10 mouse cellular contexts compared by ENCODE assay signal in the genomic region with DNA sequence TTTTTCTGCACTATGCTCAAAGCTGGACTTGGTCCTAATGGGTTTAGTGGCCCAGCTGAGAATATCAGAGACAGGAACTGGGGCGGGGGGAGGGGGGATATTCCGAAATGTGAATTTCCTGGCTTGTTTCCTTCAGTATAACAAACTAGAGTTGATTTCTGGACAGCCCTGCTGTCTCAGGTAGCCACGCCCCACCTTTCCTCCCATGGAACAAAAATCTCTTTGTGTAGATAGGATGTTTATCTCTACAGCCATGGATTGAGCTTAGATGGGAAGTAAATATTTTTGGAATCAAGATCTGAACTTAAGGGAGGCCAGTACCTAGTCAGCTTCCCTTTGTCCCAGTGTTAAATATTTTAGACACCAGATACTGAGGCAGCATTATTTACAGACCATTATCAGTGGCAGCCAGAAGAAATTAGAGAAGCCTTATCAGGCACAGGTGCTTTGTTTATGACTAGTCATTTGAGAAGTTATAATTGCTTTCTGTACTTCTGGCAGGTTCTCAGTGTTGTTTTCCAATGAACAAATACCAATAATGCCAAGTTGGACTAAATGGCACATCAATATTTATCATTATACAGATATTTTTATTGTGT.
DNase-seq lines count a peak whose midpoint lies in the region; ATAC-seq and TF ChIP-seq lines count a peak whose summit lies in the region.
"Had no signal": no experiment of that assay in that cellular context is flagged by ENCODE, and none has a peak within 500 bp of the region (broad histone marks: within the 10 kb centered on the region; RNA-seq: fewer than 3 reads in every experiment).

No protein-coding gene starts in this region.

- H3K27ac ChIP-seq in liver, embryonic 11.5 days (ENCODE audit: low read depth, low read length) = no peak overlapping the region
- H3K27ac ChIP-seq in liver, postnatal 0 days (ENCODE audit: low read depth) = no peak overlapping the region
- H3K27ac ChIP-seq in kidney, postnatal 0 days = no peak overlapping the region
- H3K27ac ChIP-seq in forebrain, embryonic 16.5 days (ENCODE audit: low read length) = no peak overlapping the region
- H3K27ac ChIP-seq: limb, embryonic 13.5 days had no signal

- H3K36me3 ChIP-seq in liver, embryonic 11.5 days (ENCODE audit: control insufficient read depth, insufficient read depth, low read length) = no peaks in the 10 kb centered on the region
- H3K36me3 ChIP-seq in liver, postnatal 0 days (replicated peaks; ENCODE audit: insufficient read depth, low read length) = no peaks in the 10 kb centered on the region
- no peaks in the 10 kb centered on the region for H3K36me3 ChIP-seq in kidney, postnatal 0 days (ENCODE audit: insufficient read depth, low read length)
- no peaks in the 10 kb centered on the region for H3K36me3 ChIP-seq in forebrain, embryonic 16.5 days (ENCODE audit: control insufficient read depth, insufficient read depth)
- H3K36me3 ChIP-seq: limb, embryonic 13.5 days had no signal

- DNase-seq in adrenal gland, adult 8-10 months = peak; percentile 7
- no peak for DNase-seq in adrenal gland, postnatal 25 days
- DNase-seq in liver, embryonic 11.5 days (ENCODE audit: low spot score) = no peak
- DNase-seq in liver, postnatal 0 days = no peak
- peak; percentile 3 for DNase-seq in kidney, postnatal 0 days (ENCODE audit: low spot score)
- peak; percentile 81 for DNase-seq in lung, postnatal 36 days
- DNase-seq in urinary bladder, postnatal 14 days (ENCODE audit: low spot score) = no peak
- DNase-seq: thymus, postnatal 25 days had no signal

- ATAC-seq in liver, embryonic 11.5 days (replicated peaks; ENCODE audit: low FRiP score) = peak; percentile 64
- no peak for ATAC-seq in liver, postnatal 0 days
- no peak for ATAC-seq in kidney, postnatal 0 days (replicated peaks; ENCODE audit: low FRiP score, low read depth)
- ATAC-seq in forebrain, embryonic 16.5 days = no peak

- no peak for TF ChIP-seq CTCF in liver, postnatal 0 days (IDR thresholded peaks at IDR 0.05; ENCODE audit: low read depth)
- no peak for TF ChIP-seq CTCF in kidney, postnatal 0 days (IDR thresholded peaks at IDR 0.05; ENCODE audit: low read depth)

- H3K4me1 ChIP-seq in liver, embryonic 11.5 days (replicated peaks; ENCODE audit: control insufficient read depth, insufficient read depth, low read length) = no peaks in the 10 kb centered on the region
- H3K4me1 ChIP-seq in liver, postnatal 0 days (ENCODE audit: insufficient read depth) = no peaks in the 10 kb centered on the region
- H3K4me1 ChIP-seq in kidney, postnatal 0 days (replicated peaks; ENCODE audit: insufficient read depth, low read length) = no peaks in the 10 kb centered on the region
- H3K4me1 ChIP-seq in forebrain, embryonic 16.5 days (replicated peaks; ENCODE audit: control insufficient read depth, insufficient read depth, low read length) = no peaks in the 10 kb centered on the region
- H3K4me1 ChIP-seq: limb, embryonic 13.5 days had no signal

- H3K9me3 ChIP-seq in liver, embryonic 11.5 days (ENCODE audit: control insufficient read depth, low read length) = no peaks in the 10 kb centered on the region
- no peaks in the 10 kb centered on the region for H3K9me3 ChIP-seq in liver, postnatal 0 days (ENCODE audit: low read length)
- H3K9me3 ChIP-seq in kidney, postnatal 0 days (replicated peaks; ENCODE audit: low read length) = no peaks in the 10 kb centered on the region
- no peaks in the 10 kb centered on the region for H3K9me3 ChIP-seq in forebrain, embryonic 16.5 days (ENCODE audit: control insufficient read depth, low read length)
- H3K9me3 ChIP-seq: limb, embryonic 13.5 days had no signal

- no peaks in the 10 kb centered on the region for H3K27me3 ChIP-seq in liver, embryonic 11.5 days (replicated peaks; ENCODE audit: control insufficient read depth, insufficient read depth, low read length)
- no peaks in the 10 kb centered on the region for H3K27me3 ChIP-seq in liver, postnatal 0 days (ENCODE audit: insufficient read depth, low read length)
- H3K27me3 ChIP-seq in kidney, postnatal 0 days (ENCODE audit: insufficient read depth, low read length) = no peaks in the 10 kb centered on the region
- H3K27me3 ChIP-seq in forebrain, embryonic 16.5 days (replicated peaks; ENCODE audit: control insufficient read depth, insufficient read depth, low read length) = no peaks in the 10 kb centered on the region
- H3K27me3 ChIP-seq: limb, embryonic 13.5 days had no signal

- TF ChIP-seq EP300 in liver, postnatal 0 days (IDR thresholded peaks at IDR 0.05; ENCODE audit: low read depth) = no peak

- H3K9ac ChIP-seq in liver, embryonic 11.5 days (ENCODE audit: low read depth, low read length) = no peak overlapping the region
- no peak overlapping the region for H3K9ac ChIP-seq in liver, postnatal 0 days (replicated peaks)
- H3K9ac ChIP-seq in kidney, postnatal 0 days (ENCODE audit: low read depth, low read length) = no peak overlapping the region
- H3K9ac ChIP-seq in forebrain, embryonic 16.5 days (replicated peaks; ENCODE audit: low read depth, low read length) = no peak overlapping the region
- H3K9ac ChIP-seq: limb, embryonic 13.5 days had no signal

- H3K4me2 ChIP-seq in liver, embryonic 11.5 days = no peak overlapping the region
- H3K4me2 ChIP-seq in liver, postnatal 0 days (ENCODE audit: low read depth, low read length) = no peak overlapping the region
- no peak overlapping the region for H3K4me2 ChIP-seq in kidney, postnatal 0 days (ENCODE audit: low read length)
- no peak overlapping the region for H3K4me2 ChIP-seq in forebrain, embryonic 16.5 days (ENCODE audit: low read length)
- H3K4me2 ChIP-seq: limb, embryonic 13.5 days had no signal

- WGBS in liver, embryonic 11.5 days = 63% methylated on average over 3 of the region's 3 CpGs
- WGBS in liver, postnatal 0 days (ENCODE audit: insufficient replicate concordance) = 69% methylated on average over 3 of the region's 3 CpGs
- WGBS in kidney, postnatal 0 days = 71% methylated on average over 3 of the region's 3 CpGs
- 95% methylated on average over 3 of the region's 3 CpGs for WGBS in forebrain, embryonic 16.5 days

- H3K4me3 ChIP-seq in liver, embryonic 11.5 days (ENCODE audit: low read depth, low read length) = no peak overlapping the region
- no peak overlapping the region for H3K4me3 ChIP-seq in liver, postnatal 0 days (ENCODE audit: low read depth, low read length)
- no peak overlapping the region for H3K4me3 ChIP-seq in kidney, postnatal 0 days (replicated peaks; ENCODE audit: low read depth, low read length)
- no peak overlapping the region for H3K4me3 ChIP-seq in forebrain, embryonic 16.5 days (replicated peaks; ENCODE audit: low read length)
- H3K4me3 ChIP-seq: limb, embryonic 13.5 days had no signal

Comparison
In these comparisons a context has a peak if more than half of its experiments do, and no peak if none do; other contexts are left out.
1. DNase-seq: peak in adrenal gland, adult 8-10 months (single experiment), kidney, postnatal 0 days (single experiment) and lung, postnatal 36 days (single experiment); none in adrenal gland, postnatal 25 days (single experiment), liver, embryonic 11.5 days (single experiment), liver, postnatal 0 days (single experiment) and urinary bladder, postnatal 14 days (single experiment).